Mouse (Mus musculus): Measurements from ENCODE around the gene Kank1.

The Kank1 gene

GRCm38 (mm10) chr19:25251610-25252140 is 14.9 kb downstream of the Kank1 start:
- no peak for DNase-seq (ENCODE audit: extremely low read depth, low read depth, low spot score)

DNA sequence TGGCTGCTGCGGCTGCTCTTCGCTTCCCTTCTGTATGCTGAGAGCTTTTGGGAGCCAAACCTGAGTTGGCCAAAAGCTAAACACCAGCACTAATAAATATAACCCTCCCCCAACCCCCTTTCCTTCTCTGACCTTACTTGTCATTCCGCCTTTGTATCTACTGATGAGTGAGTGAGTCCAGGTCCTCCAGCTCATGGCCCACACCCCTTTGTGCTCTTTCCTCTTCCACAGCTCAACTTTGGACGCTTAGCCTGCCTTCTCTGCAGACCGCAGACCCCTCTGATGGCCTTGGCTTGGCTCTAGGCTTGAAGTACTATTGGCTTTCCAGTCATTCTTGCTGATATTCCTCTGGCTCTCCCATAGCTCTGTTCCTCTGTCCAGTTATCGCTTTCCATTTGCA is 16.4 kb downstream of the Kank1 start:
- DNase-seq (ENCODE audit: extremely low read depth, low read depth, low spot score), result no peak

GRCm38 (mm10) chr19:25253628-25254027 is 16.9 kb downstream of the Kank1 start:
- DNase-seq (ENCODE audit: extremely low read depth, low read depth, low spot score), result no peak

DNA sequence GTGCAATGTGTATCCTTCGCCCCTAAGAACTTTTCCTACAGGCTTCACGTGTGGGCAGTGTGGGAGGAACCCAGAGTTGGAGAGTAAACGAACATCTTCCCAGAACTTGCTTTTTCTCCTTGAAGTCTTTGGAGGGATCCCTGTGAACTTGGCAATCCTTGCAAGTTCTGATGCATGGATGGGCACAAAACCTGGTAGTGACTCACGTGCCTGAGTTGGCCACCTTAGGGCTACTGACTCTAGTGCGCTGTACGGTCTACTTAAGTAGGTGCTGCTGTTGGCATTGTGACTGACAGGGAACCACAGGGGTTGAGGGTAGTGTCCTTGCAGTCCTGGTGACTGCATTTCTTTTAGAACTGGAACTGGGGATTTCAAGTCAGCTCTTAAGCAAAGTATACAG is 21.5 kb downstream of the Kank1 start:
- DNase-seq (ENCODE audit: extremely low read depth, low read depth, low spot score), result no peak

DNA sequence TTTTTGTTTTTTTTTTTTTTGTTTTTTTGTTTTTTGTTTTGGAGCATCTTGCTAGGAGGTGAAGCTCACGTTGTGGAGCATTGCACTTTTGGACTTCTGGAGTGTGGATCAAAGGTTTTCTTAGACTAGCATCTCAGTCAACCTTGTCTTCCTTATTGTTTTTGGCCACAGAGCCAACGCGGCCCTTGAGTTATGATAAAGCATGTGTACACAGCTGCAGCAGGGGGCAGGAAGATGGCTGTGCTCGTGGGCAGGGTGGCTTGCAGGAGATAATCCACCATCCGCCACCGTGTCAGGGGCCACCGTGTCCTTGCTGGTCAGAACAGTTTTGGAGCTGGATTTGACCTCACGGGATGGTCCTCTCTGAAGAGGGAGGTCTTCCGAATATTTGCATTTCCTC is 29.4 kb downstream of the Kank1 start:
- no peak for DNase-seq (ENCODE audit: extremely low read depth, low read depth, low spot score)

- DNase-seq (ENCODE audit: extremely low read depth, low read depth, low spot score), result no peak
These were observed 30.5 kb downstream of the Kank1 start for GRCm38 (mm10) chr19:25267247-25267646.

- no peak for DNase-seq (ENCODE audit: extremely low read depth, low read depth, low spot score)
These were observed 31.8 kb downstream of the Kank1 start for GRCm38 (mm10) chr19:25268532-25268931.

- no peak for DNase-seq (ENCODE audit: extremely low read depth, low read depth, low spot score)
These were observed 34.8 kb downstream of the Kank1 start for GRCm38 (mm10) chr19:25271591-25271990.

DNA sequence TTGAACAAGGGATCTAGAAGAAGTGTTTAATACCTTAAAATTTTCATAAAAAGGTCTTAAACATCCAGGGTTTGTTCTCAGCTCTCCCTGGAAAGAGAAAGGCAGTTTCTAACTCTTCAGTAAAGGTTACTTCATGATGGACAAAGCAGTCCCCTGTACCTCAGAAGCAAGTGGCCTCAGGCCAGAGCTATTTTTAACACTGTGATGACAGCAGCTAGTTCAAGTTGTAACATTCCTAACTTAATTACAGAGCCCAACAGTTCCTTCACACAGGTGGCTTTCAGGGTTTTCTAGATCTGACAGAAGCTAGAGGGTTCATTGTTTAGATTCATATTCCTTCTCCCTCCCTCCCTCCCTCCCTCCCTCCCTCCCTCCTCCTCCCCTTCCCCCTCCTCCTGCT is 36.4 kb downstream of the Kank1 start:
- no peak for DNase-seq (ENCODE audit: extremely low read depth, low read depth, low spot score)

DNA sequence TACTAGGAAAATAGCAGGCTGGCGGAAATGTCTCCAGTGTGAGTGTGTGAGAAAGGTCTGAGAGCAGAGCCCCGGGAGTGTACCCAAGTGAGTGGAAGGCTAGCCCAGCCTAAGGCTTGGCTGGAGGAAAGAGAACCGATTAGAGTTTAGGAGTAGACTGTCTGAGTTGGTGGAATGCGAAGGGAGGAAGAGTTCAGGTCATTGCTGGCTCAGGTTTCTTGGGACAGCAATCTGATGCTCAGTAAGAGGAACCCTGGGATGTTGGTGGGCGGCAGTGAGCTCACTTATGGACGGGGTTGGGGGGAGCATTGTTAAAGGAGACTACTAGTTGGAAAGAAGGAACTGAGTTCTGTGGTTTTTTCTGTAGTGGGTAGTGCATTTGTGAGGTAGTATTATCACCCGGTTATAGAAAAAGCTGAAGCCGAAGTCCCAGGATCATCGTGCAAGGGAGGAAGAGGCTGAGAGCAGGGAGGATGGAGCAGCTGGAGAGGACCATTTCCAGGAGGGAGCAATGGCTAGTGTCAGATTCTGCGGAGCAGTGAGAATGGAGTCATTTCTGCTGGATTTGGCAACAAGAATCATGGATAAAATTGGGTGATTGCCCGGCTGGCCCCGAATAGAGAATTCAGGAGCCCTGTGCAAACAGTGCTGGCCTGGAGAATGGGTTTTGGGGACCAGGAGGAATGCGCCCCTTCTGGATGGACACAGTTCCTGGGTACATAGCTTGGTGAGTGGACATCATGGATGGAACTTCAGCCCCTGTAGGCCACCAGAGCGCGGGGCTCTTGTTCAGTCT is 40.0 kb downstream of the Kank1 start:
- no peak for DNase-seq (ENCODE audit: extremely low read depth, low read depth, low spot score)

DNA sequence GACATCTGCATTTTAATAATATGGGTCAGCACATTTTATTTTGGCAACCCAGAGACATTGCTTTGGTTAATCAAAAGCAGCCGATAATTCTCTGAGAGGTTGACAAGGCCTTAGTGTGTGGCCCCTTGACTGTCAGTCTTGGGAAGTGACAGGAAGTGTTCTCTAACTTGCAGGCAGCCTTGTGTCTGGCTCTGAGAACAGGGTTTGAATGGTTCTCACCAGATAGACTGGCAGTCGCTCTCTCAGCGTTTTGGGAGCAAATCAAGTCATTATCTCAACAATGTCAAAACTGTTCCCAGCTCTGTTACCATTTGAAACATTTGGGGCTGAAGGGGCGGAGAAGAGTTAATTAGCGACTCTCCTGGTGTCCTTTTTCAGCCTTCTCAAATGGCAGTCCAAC is 41.0 kb downstream of the Kank1 start:
- no peak for DNase-seq (ENCODE audit: extremely low read depth, low read depth, low spot score)

DNA sequence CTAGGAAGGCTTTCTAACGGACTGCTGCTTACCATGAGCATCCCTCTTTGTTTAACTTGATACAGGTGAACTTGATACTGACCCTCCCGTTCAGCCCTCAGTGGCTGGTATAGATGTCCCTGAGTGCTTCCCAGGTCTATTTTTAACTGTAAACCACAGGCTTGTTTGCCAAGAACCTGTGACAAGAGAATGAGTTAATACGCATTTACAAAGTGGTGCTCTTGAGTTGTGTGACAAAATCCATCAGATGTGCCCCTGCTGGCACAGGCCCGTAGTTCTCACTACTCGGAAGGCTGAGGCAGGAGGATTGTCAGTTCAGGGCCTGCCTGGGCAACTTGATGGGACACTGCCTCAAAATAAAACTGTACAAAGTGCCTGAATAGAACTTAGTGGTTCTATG is 42.8 kb downstream of the Kank1 start:
- DNase-seq (ENCODE audit: extremely low read depth, low read depth, low spot score), result no peak

DNA sequence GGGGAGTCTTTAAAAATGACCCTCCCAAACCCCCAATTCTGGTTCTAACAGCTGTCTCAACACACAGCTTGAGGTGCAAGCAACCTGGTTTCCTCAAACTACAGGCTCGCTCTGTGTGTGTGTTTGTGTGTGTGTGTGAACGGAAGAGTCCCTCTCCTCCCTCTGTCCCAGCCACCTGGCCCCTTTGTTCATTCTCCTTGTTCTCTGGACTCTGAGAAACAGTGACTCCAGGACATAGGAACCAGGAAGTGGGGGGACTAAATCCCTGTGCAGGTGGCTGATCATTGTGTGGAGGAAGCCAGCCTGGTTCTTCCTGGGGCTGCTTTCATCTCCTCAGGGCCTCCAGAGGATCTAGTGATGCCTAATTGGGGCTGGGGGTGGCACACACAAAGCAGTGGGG is 46.9 kb downstream of the Kank1 start:
- no peak for DNase-seq (ENCODE audit: extremely low read depth, low read depth, low spot score)

DNA sequence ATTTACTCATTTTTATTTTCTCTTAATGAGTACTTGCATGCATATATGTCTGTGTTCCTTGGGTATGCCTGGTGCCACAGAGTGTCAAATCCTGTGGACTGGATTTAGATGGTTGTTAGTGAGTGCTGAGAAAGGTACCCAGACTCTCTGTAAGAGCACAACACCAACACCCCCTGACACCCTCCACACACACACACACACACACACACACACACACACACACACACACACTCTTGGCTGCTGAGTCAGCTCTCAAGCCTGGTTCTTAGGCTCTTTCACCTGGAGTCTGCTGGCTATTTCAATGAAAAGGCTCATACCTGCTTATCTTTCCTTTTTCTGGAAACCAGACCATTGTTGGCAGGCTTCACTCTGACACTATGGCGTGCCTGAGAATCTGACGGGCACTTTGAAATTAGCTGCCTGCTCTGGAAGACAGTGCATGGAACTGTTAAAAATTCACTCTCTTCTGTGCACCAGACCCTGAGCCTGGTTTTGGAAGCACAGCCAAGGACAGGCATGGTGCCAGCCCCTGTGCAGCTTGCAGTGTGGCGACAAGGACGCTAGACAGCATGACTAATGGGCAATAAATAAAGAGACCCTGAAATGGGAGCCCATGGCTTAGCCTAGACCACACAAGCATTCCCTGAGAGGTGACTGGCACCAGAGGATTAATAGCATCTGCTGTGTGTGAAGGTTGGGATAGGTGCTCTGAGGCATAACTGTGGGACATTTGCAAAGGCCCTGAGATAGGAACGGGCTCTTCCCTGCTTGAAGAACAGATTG is 49.2 kb downstream of the Kank1 start:
- DNase-seq (ENCODE audit: extremely low read depth, low read depth, low spot score), result no peak

GRCm38 (mm10) chr19:25290991-25291520 is 54.3 kb downstream of the Kank1 start:
- no peak for DNase-seq (ENCODE audit: extremely low read depth, low read depth, low spot score)

GRCm38 (mm10) chr19:25295207-25295606 is 58.4 kb downstream of the Kank1 start:
- no peak for DNase-seq (ENCODE audit: extremely low read depth, low read depth, low spot score)

DNA sequence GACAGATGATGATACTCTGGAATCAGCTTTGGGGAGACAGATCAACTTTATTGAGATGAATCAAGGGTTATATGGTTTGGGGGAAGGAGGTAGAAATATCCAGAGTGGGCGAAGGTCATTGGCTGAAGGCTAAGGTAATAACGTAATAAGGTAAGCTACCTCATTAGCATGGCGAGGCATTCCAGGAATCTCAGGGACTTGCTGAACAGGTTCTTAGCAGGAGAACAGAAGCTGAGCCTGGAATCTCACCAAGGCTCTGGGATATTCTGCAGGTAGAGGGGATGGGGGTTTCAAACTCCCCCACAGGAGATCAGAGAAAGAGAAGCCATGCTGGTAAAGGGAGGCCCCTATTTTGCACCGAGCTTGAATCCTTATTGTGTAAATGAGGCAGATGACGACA is 60.5 kb downstream of the Kank1 start:
- DNase-seq (ENCODE audit: extremely low read depth, low read depth, low spot score), result peak; percentile 46

- DNase-seq (ENCODE audit: extremely low read depth, low read depth, low spot score), result peak; percentile 70
These were observed 63.3 kb downstream of the Kank1 start for GRCm38 (mm10) chr19:25299852-25300670.

DNA sequence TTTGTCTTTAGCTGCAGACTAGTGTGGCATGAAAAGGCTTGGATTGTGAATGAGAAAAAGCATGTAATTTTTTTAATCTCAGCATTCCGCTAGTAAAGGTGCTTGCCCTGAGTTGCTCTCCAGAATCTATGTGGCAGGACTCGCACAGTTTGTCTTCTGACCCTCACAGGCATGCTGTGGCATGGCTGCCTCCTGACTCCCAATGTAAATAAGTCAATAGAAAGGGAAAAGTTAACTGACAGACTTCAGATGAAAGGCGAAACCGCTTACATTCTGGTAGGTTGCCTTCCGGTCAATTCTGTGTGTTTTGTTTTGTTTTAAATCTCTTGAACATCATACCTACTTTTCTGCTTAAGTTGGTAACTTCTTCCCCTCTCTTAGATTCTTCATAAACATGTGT is 64.4 kb downstream of the Kank1 start:
- no peak for DNase-seq (ENCODE audit: extremely low read depth, low read depth, low spot score)

DNA sequence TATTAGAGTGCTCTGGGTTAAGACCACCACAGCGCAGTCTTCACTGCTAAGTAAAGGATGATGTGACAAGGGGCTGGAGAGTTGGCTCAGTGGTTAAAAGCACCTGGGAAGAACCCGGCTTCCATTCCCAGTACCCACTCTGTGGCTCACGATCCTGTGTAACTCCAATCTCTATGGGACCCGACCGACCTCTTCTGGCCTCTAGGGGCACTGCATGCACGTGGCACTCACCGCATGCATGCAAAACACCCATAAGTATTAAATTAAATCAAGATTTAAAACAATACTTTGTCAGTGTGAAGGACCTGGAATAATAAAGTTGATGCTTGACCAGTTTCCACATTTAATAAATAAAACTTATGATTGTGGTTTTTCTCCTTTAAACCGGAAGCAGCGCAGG is 69.5 kb downstream of the Kank1 start:
- no peak for DNase-seq (ENCODE audit: extremely low read depth, low read depth, low spot score)

- DNase-seq (ENCODE audit: extremely low read depth, low read depth, low spot score), result no peak
These were observed 71.4 kb downstream of the Kank1 start for GRCm38 (mm10) chr19:25308156-25308555.
